Mouse (Mus musculus): ENCODE measurements around the gene Mest. TPM values are rescaled to one million over a fixed set of nuclear protein-coding genes. Genes with fewer than 3 reads are reported as not detected.
A peak's percentile ranks its signal among the peaks of the same experiment; 100 is the strongest.

The Mest gene
- 2,537 and 2,584 TPM in 2 replicates for polyA plus RNA-seq (2015; fragmentation: Nextera tagmentation; extraction: Ambion mirVana)

DNA sequence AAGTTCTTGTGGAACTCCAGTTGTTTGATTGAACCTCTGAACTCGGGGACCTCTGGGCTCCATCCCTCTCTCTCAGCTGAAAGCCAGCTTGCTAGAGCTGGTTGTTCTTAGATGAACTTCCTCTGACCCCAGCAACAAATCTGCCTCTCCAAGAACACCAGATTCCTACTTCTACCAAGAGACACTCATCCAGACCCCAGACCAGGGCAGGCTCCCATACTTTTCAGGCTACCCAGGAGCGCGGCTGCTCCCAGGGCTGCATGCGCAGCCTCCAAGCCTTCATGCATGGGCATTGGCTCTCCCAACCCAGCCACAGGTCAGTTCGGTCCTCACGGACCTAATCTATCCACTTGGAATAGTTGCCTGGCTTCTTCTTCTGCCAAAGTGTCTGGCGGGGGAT, at the start of gene Mest:
Mest (plus strand) TSS at position 217 of the 400 bp plus-strand sequence.
- WGBS = 43% methylated on average over 7 of the region's 7 CpGs
- 0 out of 2 replicates have a peak within 1 kb of the TSS, but pooled peaks have one; percentile 32 for H3K27ac ChIP-seq (replicated peaks)
- H3K27me3 ChIP-seq (replicated peaks) = no peaks in the 10 kb centered on the region
- peaks cover 27% of the 10 kb centered on the region for H3K4me1 ChIP-seq
- H3K4me3 ChIP-seq = no peak within 1 kb of the TSS
- no peaks in the 10 kb centered on the region for H3K36me3 ChIP-seq
- no peak within 1 kb of the TSS for H3K4me2 ChIP-seq
- ATAC-seq (ENCODE audit: extremely low read depth, insufficient number of reproducible peaks, low FRiP score, low TSS enrichment) = no peak
- H3K9me3 ChIP-seq = no peaks in the 10 kb centered on the region; the same call in 1 of the 2 replicates
- no peak within 1 kb of the TSS for H3K9ac ChIP-seq

DNA sequence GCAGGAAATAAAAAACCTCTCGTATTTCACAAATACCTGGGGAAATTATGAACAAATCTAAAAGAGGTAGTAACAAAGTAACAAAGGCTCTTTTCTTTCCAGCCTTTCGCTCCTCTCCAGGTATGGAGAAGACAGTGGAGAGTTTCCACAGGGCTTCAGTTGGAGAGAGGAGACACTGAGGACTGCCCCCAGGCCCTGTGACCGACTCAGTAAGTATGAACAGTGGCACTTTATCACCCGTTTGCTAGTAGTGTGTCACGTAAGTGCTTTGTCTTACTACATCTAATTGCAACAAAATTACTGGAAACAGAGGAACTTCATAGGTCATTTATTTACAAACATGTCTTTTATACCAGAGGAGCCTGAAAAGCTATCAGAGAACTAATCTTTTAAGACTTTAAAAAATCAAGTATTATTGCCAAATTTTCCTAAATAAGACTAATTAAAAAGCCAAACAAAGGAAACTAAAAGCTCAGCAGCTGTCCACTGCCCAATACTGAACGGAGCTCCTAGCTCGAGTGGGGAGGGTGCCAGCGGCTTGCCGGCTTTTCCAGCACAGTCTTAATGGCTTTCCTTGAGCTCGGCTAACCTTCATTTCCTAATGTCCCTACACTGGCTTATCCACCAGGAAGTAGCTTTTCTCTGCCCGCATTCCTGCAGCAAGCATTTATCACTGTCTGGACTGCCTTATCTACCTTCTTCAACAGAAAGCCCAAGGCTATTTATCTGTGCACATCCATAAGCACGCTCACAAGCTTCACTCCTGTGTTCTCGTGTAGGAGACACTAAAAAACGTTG, 49.4 kb upstream of the Mest start:
- 0 out of 2 replicates have a peak overlapping the region, but pooled peaks have one; percentile 1 for H3K4me3 ChIP-seq
- peak overlapping the region; percentile 48 for H3K4me2 ChIP-seq
- WGBS = 14% methylated on average over 14 of the region's 14 CpGs
- no peak for ATAC-seq (ENCODE audit: extremely low read depth, insufficient number of reproducible peaks, low FRiP score, low TSS enrichment)
- peak overlapping the region; percentile 66 for H3K9ac ChIP-seq
- H3K9me3 ChIP-seq = no peaks in the 10 kb centered on the region
- H3K27me3 ChIP-seq (replicated peaks) = 0 out of 2 replicates have a peak, but pooled peaks cover 3% of the 10 kb centered on the region
- no peaks in the 10 kb centered on the region for H3K36me3 ChIP-seq
- peaks cover 57% of the 10 kb centered on the region for H3K4me1 ChIP-seq
- peak overlapping the region; percentile 83 for H3K27ac ChIP-seq (replicated peaks)

DNA sequence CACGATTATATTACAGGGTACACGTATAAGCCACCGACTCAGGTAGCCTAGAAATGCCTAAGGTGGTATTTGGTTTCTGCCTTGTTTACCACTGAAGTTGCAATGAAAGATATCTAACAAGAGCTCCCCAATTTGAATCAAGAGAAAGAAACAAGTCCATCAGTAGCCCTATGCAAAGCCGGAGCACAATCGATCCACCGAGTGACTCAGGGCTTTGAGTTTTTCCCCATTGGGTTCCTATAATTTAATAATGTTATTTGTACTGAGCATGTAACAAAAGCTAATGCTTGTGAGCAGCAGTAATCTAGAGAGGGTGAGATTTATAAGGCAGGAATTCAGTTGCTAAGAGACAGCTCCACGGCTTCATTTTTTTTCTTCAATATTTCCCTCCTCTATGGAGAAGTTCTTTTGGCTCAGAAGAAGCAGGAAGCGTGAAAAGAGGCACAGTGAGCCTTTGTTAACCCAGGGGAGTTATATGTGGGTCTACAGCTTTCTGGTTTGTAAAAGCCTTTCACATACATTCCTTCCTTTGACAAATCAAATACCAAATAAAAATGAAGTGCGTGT, 48.5 kb upstream of the Mest start:
- peak overlapping the region; percentile 48 for H3K4me2 ChIP-seq
- no peaks in the 10 kb centered on the region for H3K9me3 ChIP-seq
- H3K27me3 ChIP-seq (replicated peaks) = no peaks in the 10 kb centered on the region
- ATAC-seq (ENCODE audit: extremely low read depth, insufficient number of reproducible peaks, low FRiP score, low TSS enrichment) = no peak
- H3K9ac ChIP-seq = peak overlapping the region; percentile 66; the same call in 1 of the 2 replicates
- H3K4me1 ChIP-seq = peaks cover 63% of the 10 kb centered on the region
- WGBS = 63% methylated on average over 9 of the region's 9 CpGs
- peak overlapping the region; percentile 83 for H3K27ac ChIP-seq (replicated peaks)
- H3K4me3 ChIP-seq = peak overlapping the region; percentile 6; the same call in 1 of the 2 replicates
- H3K36me3 ChIP-seq = no peaks in the 10 kb centered on the region

DNA sequence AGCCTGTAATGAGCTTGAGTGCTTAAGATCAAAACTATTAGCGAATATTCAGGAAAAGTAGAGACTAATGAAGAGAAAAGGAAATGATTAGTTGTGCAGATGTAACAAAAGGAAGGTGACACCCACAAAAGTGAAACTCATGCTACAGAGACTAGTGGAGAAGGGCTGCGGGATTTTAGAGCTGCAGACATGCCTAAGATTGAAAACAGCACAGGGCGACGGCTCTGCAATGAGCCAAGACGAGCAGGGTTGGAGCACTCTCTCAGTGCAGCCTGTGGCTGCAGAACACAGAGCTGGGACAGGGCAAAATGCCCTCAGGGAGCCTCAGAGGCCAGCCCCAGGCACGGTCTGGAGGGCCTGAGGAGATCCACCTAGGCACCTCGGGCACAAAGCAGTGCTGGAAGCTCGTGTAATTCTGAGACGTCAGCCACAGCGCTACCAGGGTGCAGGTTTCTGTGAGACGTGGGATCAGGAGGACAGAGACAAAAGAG, 48.0 kb upstream of the Mest start:
- Histone ChIP-seq H3K4me1 (peaks cover 67% of the 10 kb centered on the region), H3K27ac (replicated peaks) (peak overlapping the region; percentile 83), H3K9me3 (no peaks in the 10 kb centered on the region), H3K4me2 (peak overlapping the region; percentile 48), H3K4me3 (peak overlapping the region; percentile 6; the same call in 1 of the 2 replicates), H3K36me3 (no peaks in the 10 kb centered on the region), H3K9ac (peak overlapping the region; percentile 72), H3K27me3 (replicated peaks) (no peaks in the 10 kb centered on the region)
- 26% methylated on average over 11 of the region's 11 CpGs for WGBS
- ATAC-seq (ENCODE audit: extremely low read depth, insufficient number of reproducible peaks, low FRiP score, low TSS enrichment) = no peak

DNA sequence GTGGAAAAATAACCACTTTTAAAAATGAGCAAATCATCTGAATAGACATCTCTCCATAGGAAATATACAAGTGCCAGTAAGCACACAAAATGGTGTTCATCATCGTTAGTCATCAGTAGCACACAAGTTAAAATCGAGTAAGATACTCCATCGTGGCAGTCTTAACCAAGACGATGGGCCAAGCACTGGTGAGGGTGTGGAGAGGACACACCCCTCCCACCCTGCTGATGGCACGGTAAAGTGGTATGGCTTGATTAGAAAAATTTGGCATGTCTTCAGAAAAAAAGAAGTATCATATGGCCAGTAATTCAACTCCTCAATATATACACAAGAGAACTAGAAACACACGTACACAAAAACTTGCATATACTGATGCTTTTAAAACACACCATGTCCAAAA, 46.8 kb upstream of the Mest start:
- WGBS = 84% methylated on average over 6 of the region's 6 CpGs
- Histone ChIP-seq H3K4me1 (peaks cover 65% of the 10 kb centered on the region), H3K4me3 (no peak overlapping the region), H3K36me3 (no peaks in the 10 kb centered on the region), H3K27ac (replicated peaks) (no peak overlapping the region), H3K9me3 (no peaks in the 10 kb centered on the region), H3K27me3 (replicated peaks) (no peaks in the 10 kb centered on the region), H3K9ac (no peak overlapping the region), H3K4me2 (no peak overlapping the region)
- ATAC-seq (ENCODE audit: extremely low read depth, insufficient number of reproducible peaks, low FRiP score, low TSS enrichment) = no peak

DNA sequence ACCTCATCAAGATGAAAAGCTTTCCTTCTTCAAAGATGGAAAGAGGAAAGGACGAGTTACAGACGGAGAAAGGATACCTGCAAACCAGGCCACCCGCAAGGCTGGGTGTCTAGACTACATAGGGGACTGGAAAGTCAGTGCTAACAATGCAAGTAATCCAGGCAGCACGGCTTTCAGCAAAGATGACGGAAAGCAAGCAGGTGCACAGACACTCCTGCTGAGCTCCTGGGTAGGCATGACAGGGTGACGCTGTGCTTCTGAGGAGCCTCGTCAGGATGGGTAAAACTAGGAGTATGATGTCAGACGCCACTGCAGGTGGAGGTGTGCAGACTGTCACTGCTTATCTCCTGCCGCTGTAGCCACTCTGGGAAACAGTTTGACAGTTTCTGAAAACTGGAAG, 45.8 kb upstream of the Mest start:
- Histone ChIP-seq H3K4me3 (no peak overlapping the region), H3K4me2 (no peak overlapping the region), H3K9ac (no peak overlapping the region), H3K4me1 (peaks cover 67% of the 10 kb centered on the region), H3K36me3 (no peaks in the 10 kb centered on the region), H3K9me3 (no peaks in the 10 kb centered on the region), H3K27me3 (replicated peaks) (no peaks in the 10 kb centered on the region), H3K27ac (replicated peaks) (0 out of 2 replicates have a peak overlapping the region, but pooled peaks have one; percentile 21)
- 62% methylated on average over 9 of the region's 9 CpGs for WGBS
- ATAC-seq (ENCODE audit: extremely low read depth, insufficient number of reproducible peaks, low FRiP score, low TSS enrichment) = no peak

DNA sequence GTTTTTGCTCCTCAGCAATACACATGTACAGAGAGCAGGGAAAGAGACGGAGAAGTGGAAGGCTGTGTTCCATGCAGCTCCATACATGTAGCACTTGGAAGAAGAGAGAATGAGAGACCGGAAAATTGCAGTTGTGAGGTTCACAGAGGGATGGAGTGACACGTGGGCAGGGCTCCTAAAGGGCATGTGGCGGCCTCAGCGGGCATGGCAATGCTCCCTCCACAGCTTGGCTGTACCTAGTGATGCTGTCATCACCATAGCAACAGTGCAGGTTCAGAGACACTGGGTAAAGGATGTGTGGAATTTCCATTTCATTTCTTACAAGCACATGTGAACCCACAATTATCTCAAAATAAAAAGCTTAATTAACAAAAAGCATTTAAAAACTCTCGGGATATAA, 44.9 kb upstream of the Mest start:
- Histone ChIP-seq H3K27ac (replicated peaks) (no peak overlapping the region), H3K36me3 (no peaks in the 10 kb centered on the region), H3K4me2 (no peak overlapping the region), H3K4me3 (no peak overlapping the region), H3K27me3 (replicated peaks) (no peaks in the 10 kb centered on the region), H3K4me1 (peaks cover 66% of the 10 kb centered on the region), H3K9me3 (no peaks in the 10 kb centered on the region), H3K9ac (no peak overlapping the region)
- ATAC-seq (ENCODE audit: extremely low read depth, insufficient number of reproducible peaks, low FRiP score, low TSS enrichment) = no peak
- WGBS = 71% methylated on average over 6 of the region's 6 CpGs

DNA sequence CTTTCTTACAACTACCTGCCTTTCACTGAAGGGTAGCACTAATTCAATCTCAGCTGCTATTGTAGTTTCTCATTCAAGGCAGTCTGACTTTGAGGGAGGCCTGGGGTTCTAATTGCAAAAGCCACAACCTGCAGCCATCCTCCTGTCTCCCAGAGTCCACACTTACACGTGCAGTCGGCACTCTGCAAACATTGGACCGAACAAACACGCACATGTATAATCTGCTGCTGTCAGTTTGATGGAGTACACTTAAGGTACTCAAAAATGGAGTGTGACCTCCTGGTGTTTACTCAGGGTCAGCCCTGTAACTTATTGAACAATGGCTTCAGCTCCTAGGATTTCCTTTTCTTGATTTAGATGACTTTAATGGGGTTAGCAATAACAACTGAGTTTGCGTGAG, 43.8 kb upstream of the Mest start:
- H3K27me3 ChIP-seq (replicated peaks) = no peaks in the 10 kb centered on the region
- no peak overlapping the region for H3K9ac ChIP-seq
- H3K4me1 ChIP-seq = peaks cover 55% of the 10 kb centered on the region
- no peak overlapping the region; the same call in 1 of the 2 replicates for H3K27ac ChIP-seq (replicated peaks)
- no peaks in the 10 kb centered on the region for H3K9me3 ChIP-seq
- 41% methylated on average over 5 of the region's 5 CpGs for WGBS
- H3K4me3 ChIP-seq = no peak overlapping the region
- no peak for ATAC-seq (ENCODE audit: extremely low read depth, insufficient number of reproducible peaks, low FRiP score, low TSS enrichment)
- no peaks in the 10 kb centered on the region for H3K36me3 ChIP-seq
- H3K4me2 ChIP-seq = no peak overlapping the region

DNA sequence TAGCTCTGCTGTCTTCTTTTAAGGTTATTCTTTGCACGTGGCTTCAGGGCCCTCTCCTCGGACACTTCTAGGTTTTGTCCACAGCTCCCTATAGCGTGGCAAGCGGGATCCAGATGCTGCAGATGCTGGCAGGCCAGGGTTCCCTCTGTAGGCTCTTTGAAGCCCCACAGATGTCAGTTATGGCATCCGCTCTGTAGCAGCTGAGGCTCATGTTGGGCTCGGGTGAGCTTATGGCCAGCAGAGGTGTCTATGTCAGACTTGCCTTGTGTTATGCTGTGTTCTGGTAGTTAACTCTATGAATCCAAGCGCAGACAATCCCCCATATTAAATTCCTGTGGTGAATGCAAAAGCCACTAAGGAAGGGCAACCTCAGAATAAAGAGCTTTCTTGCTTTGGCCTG, 42.9 kb upstream of the Mest start:
- no peak for ATAC-seq (ENCODE audit: extremely low read depth, insufficient number of reproducible peaks, low FRiP score, low TSS enrichment)
- H3K4me2 ChIP-seq = no peak overlapping the region
- H3K36me3 ChIP-seq = no peaks in the 10 kb centered on the region
- no peaks in the 10 kb centered on the region for H3K9me3 ChIP-seq
- H3K27me3 ChIP-seq (replicated peaks) = no peaks in the 10 kb centered on the region
- H3K4me3 ChIP-seq = no peak overlapping the region
- no peak overlapping the region for H3K9ac ChIP-seq
- 70% methylated on average over 7 of the region's 7 CpGs for WGBS
- peaks cover 47% of the 10 kb centered on the region for H3K4me1 ChIP-seq
- no peak overlapping the region; the same call in 1 of the 2 replicates for H3K27ac ChIP-seq (replicated peaks)

DNA sequence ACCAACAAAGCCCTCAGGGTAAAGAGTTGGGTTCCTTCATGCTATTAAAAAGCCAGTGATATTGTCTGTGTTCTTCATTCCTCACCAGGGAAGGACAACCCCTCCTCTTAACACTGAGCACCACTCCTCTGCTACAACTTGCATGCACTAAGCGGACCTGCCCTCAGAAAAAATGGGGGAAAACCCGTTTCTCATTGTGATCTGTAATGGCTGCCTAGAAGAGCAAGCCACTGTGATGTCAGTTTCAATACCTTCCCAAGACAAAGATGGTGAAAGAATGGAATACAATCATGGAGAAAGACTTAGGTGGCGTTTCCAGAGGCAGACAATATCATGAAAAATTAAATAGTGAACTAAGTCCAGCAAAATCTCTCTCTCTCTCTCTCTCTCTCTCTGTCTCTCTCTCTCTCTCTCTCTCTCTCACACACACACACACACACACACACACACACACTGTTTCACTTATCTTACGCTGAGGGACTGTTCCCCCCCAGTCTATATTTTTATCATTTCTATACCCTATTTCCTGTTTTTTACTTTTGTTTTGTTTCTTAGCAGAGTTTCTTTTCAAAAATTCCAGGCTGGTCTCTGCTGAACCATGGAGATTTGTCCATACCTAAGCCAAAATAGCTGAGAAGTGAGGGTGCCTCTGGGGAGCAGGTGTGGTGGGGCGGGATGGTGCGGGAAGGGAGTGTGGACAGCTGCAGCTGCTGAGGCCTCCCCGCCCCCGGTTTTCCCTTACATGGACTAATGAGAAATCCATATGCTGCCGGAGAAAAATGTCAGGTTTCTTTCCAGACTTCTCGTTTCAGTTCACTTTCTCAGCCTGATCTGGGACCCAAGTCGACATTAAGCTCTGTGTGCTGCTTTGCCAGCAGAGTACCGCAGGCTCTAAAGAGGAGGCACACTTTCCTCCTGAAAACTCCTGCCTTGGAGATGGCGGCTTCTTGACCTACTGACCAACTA, 41.1 kb upstream of the Mest start:
- Histone ChIP-seq H3K27me3 (replicated peaks) (no peaks in the 10 kb centered on the region), H3K9ac (no peak overlapping the region), H3K9me3 (no peaks in the 10 kb centered on the region), H3K4me3 (no peak overlapping the region), H3K36me3 (no peaks in the 10 kb centered on the region), H3K4me2 (no peak overlapping the region; the same call in 1 of the 2 replicates), H3K4me1 (peaks cover 40% of the 10 kb centered on the region), H3K27ac (replicated peaks) (peak overlapping the region; percentile 82)
- 53% methylated on average over 13 of the region's 13 CpGs for WGBS
- no peak for ATAC-seq (ENCODE audit: extremely low read depth, insufficient number of reproducible peaks, low FRiP score, low TSS enrichment)

DNA sequence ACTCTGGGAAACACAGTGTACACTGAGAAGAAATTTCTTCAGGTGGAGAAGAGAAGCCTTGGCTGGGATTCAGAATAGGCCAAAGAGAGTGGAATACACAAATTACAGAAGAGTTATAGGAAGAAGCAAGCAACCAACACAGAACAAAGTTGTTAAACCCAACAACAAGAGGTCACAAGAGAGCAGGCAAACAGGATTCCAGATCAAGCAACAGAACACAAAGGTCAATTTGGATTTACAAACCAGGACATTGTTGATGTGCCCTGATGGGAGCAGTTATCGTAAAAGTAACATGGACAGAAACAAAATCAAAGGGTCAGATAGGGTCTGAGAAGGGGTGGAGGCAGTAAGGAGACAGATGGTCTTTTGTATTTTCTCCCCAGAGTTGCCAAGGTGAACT, 38.8 kb upstream of the Mest start:
- H3K27me3 ChIP-seq (replicated peaks) = no peaks in the 10 kb centered on the region
- H3K4me3 ChIP-seq = no peak overlapping the region
- no peak overlapping the region for H3K4me2 ChIP-seq
- no peak overlapping the region for H3K9ac ChIP-seq
- peaks cover 23% of the 10 kb centered on the region for H3K4me1 ChIP-seq
- no peak for ATAC-seq (ENCODE audit: extremely low read depth, insufficient number of reproducible peaks, low FRiP score, low TSS enrichment)
- no peak overlapping the region for H3K27ac ChIP-seq (replicated peaks)
- 79% methylated on average over 1 of the region's 1 CpGs for WGBS
- no peaks in the 10 kb centered on the region for H3K9me3 ChIP-seq
- no peaks in the 10 kb centered on the region for H3K36me3 ChIP-seq

Data from heart, embryonic 13.5 days (tissue).